Mouse (Mus musculus) liver (tissue): ENCODE measurements at regions not wholly inside any gene's neighbourhood (a gene's known extent, or its start where the extent isn't known, plus 50 kb on each side); places are given as distances from the start of the nearest gene placed in this dataset.
A peak's percentile ranks its signal among the peaks of the same experiment; 100 is the strongest.
"Not testable (repeated sequence)": the region's sequence is repeated elsewhere in the genome, so short reads cannot be mapped to it uniquely, and the experiment has no call there.

Source experiments
- DNase-seq: peaks from one replicate; pipeline ENCODE4 v3.0.0-alpha.2; 2020; ENCODE audit warnings: mixed read lengths

DNA sequence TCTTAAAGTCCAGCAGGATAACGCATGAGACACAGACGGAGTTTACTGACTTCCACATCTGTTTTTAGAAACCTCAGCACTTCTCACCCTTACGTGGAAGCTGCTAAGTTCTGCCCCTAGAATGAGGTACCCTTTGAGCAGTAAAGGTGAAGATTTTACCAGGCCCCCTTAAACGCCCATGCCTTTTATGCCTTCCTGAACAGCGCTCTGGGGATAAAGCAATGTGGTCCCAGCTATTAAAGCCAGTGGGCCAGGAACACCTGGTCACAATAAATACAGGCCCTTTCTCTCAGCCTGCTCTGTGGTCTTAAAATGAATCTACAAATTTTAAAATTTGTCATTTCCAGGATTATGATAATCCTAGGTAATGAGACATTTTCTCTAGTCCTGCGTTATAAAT, 57.9 kb downstream of the Llph start:
- no peak for DNase-seq

- DNase-seq: no peak
Measured at GRCm38 (mm10) chr10:120291912-120292311, 65.0 kb downstream of the Llph start.

GRCm38 (mm10) chr10:120293381-120293780, 66.5 kb downstream of the Llph start:
- not testable (repeated sequence) for DNase-seq

DNA sequence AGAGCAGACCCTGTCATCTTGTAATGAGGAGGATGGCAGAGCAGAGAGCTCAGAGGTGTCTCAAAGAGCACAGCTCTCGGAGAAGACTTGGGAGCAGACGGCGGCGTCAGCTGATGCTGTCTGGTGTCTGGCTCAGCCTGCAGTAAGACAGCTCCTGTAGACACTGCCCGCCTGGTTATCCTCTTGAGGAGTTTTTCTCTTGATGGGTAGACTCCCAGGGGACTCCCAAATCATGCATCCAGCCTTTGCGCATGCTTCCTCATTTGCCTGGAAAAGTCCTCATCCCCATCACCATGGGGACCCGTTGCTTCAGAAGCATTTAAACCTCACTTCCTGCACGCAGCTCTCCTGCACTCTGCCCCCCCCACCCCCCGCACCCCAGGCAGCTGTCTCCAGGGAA, 67.6 kb downstream of the Llph start:
- no peak for DNase-seq

GRCm38 (mm10) chr10:120297311-120297710, 70.4 kb downstream of the Llph start:
- DNase-seq: no peak

GRCm38 (mm10) chr10:120298293-120298927, 71.5 kb downstream of the Llph start:
- DNase-seq: no peak

- DNase-seq: peak; percentile 39
Measured at GRCm38 (mm10) chr10:120306010-120306409, 79.1 kb downstream of the Llph start.

- no peak for DNase-seq
Measured at GRCm38 (mm10) chr10:120308681-120309080, 81.8 kb downstream of the Llph start.
